Mouse (Mus musculus) bone marrow macrophage, adult 2 months (primary cell): Measurements from ENCODE around the gene Fars2. TPM values are rescaled to one million over a fixed set of nuclear protein-coding genes. Genes with fewer than 3 reads are reported as not detected.

ENCODE experiments used
- H3K27ac ChIP-seq: 2 replicates; pipeline ENCODE4 v1.5.1; 2012; ENCODE audit warnings: low read depth, low read length; ENCODE audit not compliant: insufficient read depth
- H3K4me1 ChIP-seq: 2 replicates; pipeline ENCODE4 v1.6.1; 2012; ENCODE audit warnings: low read length; ENCODE audit not compliant: control insufficient read depth, insufficient read depth
- H3K4me3 ChIP-seq: 2 replicates; pipeline ENCODE4 v1.5.1; 2012; ENCODE audit warnings: mild to moderate bottlenecking, low read length, moderate library complexity; ENCODE audit not compliant: insufficient read depth
- CTCF ChIP-seq: IDR thresholded peaks from 2 replicates; pipeline ENCODE4 v1.5.1; 2012; ENCODE audit warnings: low read depth, mild to moderate bottlenecking, low read length, moderate library complexity
- POLR2A ChIP-seq: IDR thresholded peaks from 2 replicates; pipeline ENCODE4 v1.6.1; 2012; ENCODE audit warnings: mild to moderate bottlenecking, low read depth, low read length, borderline replicate concordance
- polyA plus RNA-seq: library from polyadenylated mRNA; stranded (reverse); fragments of >200 nt; gene quantifications from 2 replicates; pipeline ENCODE4 v1.2.4, GENCODE M21; 2012; ENCODE audit not compliant: missing spikeins, insufficient read depth, insufficient read length

Fars2 gene
- polyA plus RNA-seq, 1 experiment = 28.6 TPM

- Histone ChIP-seq H3K4me1 (0 out of 2 replicates have a peak, but pooled peaks cover 2% of the 10 kb centered on the region), H3K4me3 (no peak overlapping the region), H3K27ac (no peak overlapping the region)
- TF ChIP-seq POLR2A = no peak
- no peak for TF ChIP-seq CTCF
Measured at GRCm38 (mm10) chr13:36174772-36175171, 57.6 kb downstream of the Fars2 start.

DNA sequence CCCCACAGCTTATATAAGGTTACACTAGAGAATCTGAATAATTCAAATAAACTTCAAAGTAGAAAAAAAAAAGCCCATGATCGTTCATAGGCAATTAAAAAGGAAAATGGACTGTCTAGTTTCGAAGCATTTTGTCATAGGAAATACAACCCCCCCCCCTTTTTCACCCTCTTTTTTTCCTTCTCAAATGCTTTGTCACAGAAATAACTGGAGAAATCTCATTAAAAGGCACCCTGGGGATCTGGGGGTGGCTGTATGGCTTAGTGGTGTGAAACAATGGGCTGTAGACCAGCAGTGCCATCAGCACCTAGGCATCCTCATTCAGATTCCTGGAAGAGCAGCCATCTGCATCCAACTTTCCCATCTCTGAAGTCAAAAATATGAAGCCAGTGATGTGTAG lies 64.0 kb downstream of the Fars2 start:
- 0 out of 2 replicates have a peak, but pooled peaks cover 2% of the 10 kb centered on the region for H3K4me1 ChIP-seq

GRCm38 (mm10) chr13:36190577-36190976 lies 73.4 kb downstream of the Fars2 start:
- H3K27ac ChIP-seq = no peak overlapping the region
- H3K4me3 ChIP-seq = no peak overlapping the region
- peaks cover 2% of the 10 kb centered on the region; the same call in 1 of the 2 replicates for H3K4me1 ChIP-seq
- TF ChIP-seq POLR2A (no peak), CTCF (no peak)

More for the DNA sequence above, 64.0 kb downstream of the Fars2 start:
- no peak for TF ChIP-seq CTCF
- TF ChIP-seq POLR2A = no peak
- Histone ChIP-seq H3K27ac (no peak overlapping the region), H3K4me3 (no peak overlapping the region)

DNA sequence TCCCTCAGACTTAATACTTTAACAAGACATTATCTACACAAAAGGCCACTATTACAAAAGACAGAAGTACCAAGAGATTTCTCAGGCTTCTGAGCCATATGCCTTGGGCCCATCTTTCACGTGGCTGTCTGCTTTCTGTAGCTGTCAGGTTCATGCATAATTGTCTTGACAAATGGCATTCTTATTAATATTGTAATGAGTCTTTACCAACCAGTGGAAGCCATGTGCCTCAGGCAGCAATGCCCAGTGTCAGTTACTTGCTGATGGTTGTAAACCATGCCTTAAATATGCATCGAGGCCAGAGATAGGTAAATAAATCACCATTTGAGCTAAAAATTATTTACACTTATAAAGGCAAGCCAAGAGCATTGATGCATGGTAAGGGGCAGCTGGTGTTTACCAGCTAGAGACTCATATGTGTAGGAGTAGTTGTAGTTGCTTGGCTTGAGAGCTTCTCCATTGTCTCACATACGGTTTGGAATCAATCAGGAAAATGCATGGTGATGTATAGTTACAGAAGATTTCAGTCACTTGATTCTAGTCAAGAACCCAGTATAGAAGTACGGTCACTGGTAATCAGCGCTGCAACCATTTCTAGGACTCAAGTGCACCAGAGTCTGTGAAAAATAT lies 76.4 kb downstream of the Fars2 start:
- Histone ChIP-seq H3K4me3 (no peak overlapping the region), H3K27ac (no peak overlapping the region), H3K4me1 (peaks cover 5% of the 10 kb centered on the region; the same call in 1 of the 2 replicates)
- no peak for TF ChIP-seq CTCF
- TF ChIP-seq POLR2A = no peak

GRCm38 (mm10) chr13:36199288-36199687 lies 82.1 kb downstream of the Fars2 start:
- Histone ChIP-seq H3K4me1 (peaks cover 19% of the 10 kb centered on the region), H3K27ac (no peak overlapping the region), H3K4me3 (no peak overlapping the region)
- TF ChIP-seq CTCF = no peak
- no peak for TF ChIP-seq POLR2A

DNA sequence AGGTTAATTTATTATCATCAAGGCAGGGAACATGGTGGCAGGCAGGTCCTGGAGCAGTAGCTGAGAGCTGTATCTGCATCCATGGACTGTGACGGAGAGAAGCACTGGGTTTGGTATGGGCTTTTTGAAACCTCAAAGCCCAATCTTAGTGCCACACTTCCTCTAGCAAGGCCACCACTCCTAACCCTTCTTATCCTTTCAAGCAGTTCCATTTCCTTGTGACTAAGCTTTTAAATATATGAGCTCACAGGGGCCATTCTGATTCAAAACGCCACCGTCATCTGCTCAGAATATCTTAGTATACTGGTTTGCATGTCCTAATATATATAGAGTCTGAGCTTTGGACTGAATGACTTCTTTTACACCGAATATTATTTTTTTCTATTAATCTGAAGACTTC lies 83.2 kb downstream of the Fars2 start:
- no peak overlapping the region for H3K27ac ChIP-seq
- H3K4me1 ChIP-seq = peaks cover 22% of the 10 kb centered on the region
- no peak overlapping the region for H3K4me3 ChIP-seq
- no peak for TF ChIP-seq POLR2A
- no peak for TF ChIP-seq CTCF

GRCm38 (mm10) chr13:36202496-36202895 lies 85.3 kb downstream of the Fars2 start:
- Histone ChIP-seq H3K4me3 (no peak overlapping the region), H3K27ac (no peak overlapping the region), H3K4me1 (peaks cover 25% of the 10 kb centered on the region)
- no peak for TF ChIP-seq POLR2A
- no peak for TF ChIP-seq CTCF

DNA sequence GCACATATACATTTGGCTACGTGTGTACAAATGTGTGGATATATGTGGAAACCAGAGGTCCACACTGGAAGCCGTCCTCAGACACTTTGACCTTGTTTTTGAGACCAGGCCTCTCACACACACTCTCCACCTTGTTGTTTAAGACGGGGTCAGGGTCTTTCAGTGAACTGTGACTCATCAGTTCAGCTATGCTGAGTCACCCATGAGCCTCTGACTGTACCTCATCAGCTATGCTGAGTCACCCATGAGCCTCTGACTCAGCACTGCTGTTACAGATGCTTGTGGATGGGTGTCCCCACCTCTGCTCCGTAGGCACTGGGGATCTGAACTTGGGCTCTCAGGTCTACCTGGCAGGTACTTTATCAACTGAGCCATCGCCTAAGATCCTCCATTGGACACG lies 85.8 kb downstream of the Fars2 start:
- TF ChIP-seq CTCF (no peak), POLR2A (no peak)
- no peak overlapping the region for H3K27ac ChIP-seq
- peaks cover 26% of the 10 kb centered on the region for H3K4me1 ChIP-seq
- no peak overlapping the region for H3K4me3 ChIP-seq

DNA sequence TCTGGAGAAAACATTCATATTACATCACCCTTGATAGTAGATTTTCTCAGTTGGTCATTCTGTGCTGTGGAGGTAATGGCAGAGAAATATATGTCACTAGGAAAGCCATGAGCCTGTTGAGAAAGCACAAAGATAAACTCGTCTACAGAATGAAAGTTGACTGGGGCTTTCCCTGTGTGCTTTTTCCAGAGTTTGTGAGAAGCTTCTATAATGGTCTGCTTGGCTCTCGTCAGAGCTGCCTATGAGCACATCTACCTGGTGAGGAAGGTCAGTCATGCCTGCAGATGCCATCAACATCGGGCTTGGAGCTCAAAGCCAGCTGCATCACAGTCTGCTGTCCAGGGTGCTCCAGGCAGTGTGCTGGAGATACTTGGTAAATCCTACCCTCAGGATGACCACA lies 87.1 kb downstream of the Fars2 start:
- Histone ChIP-seq H3K27ac (no peak overlapping the region), H3K4me3 (no peak overlapping the region), H3K4me1 (peaks cover 26% of the 10 kb centered on the region)
- TF ChIP-seq CTCF = no peak
- TF ChIP-seq POLR2A = no peak

- H3K4me1 ChIP-seq = peaks cover 22% of the 10 kb centered on the region
- no peak for TF ChIP-seq POLR2A
- TF ChIP-seq CTCF = no peak
Measured at GRCm38 (mm10) chr13:36210965-36211364, 93.8 kb downstream of the Fars2 start.

More at GRCm38 (mm10) chr13:36210965-36211364, 93.8 kb downstream of the Fars2 start:
- no peak overlapping the region for H3K4me3 ChIP-seq
- peak overlapping the region; percentile 26 for H3K27ac ChIP-seq
